Mouse (Mus musculus) spleen, postnatal 4 days (tissue): ENCODE measurements around the gene Fignl2.

Experiments used
- DNase-seq, 2 experiments: peaks; one replicate each; pipeline ENCODE4 v3.0.0; 2022; ENCODE audit warnings: low spot score in 2 of 2

The Fignl2 gene

DNA sequence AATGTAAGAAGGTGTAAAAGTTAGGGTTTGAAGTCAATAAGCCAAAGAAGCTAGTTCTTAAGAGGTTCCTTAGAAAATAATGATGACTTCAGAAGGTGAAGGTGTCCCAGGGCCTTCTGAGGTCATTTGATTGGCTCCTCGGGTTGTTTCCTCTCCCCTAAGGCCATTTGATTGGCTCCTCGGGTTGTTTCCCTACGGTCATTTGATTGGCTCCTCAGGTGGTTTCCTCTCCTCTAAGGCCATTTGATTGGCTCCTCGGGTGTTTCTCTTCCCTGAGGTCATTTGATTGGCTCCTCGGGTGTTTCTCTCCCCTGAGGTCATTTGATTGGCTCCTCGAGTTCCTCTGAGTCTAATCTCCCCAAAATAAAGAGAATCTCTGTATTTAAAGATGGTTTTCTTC lies 67.0 kb downstream of the Fignl2 start:
- no peak for DNase-seq

DNA sequence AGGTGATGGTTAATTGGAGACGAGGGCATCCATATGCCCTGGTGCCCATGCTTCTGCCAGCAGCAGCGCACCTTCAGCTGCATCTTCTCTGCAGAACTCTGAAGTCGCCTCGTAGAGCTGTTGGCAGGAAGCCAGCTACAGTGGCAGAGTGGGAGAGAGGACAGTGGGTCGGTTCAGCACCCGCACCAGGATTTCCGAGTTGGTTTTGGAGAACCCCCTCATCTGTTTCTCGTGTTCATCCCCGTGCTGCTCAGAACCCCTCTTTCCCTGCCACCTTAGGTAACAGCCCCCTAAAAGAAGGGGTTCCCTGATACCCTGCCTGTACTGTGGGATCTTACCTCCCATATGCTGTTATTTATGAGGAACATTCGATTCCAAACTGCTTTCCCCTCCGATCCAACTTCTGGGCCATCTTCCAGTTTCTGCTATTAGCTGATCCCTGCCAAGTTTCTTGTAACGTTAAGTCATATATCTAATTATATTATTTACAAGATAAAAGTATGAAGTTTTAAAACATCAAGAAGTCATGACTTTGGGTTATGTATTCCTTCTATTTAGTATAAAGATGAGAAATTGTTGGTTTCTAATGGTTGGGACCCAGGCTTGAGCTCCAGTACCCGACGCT lies 69.9 kb downstream of the Fignl2 start:
- DNase-seq, result no peak

DNA sequence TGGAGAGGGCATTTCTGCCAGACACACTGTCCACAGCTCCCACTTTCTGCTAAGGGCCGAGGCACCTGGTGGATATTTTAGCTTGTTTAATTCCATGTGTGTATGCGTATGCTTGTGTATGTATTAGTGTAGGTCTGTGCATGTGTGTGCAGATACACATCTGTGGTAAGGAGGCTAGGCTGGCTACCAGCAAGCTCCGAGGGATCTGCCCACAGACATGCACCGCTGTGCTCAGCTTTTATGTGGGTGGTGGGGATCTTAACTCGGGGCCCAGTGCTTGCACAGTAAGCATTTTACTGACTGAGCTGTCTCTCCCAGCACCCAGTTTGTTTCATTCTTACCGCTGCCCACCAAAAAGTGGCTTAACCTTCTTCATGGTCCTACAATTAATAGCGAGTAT lies 71.1 kb downstream of the Fignl2 start:
- no peak for DNase-seq

DNA sequence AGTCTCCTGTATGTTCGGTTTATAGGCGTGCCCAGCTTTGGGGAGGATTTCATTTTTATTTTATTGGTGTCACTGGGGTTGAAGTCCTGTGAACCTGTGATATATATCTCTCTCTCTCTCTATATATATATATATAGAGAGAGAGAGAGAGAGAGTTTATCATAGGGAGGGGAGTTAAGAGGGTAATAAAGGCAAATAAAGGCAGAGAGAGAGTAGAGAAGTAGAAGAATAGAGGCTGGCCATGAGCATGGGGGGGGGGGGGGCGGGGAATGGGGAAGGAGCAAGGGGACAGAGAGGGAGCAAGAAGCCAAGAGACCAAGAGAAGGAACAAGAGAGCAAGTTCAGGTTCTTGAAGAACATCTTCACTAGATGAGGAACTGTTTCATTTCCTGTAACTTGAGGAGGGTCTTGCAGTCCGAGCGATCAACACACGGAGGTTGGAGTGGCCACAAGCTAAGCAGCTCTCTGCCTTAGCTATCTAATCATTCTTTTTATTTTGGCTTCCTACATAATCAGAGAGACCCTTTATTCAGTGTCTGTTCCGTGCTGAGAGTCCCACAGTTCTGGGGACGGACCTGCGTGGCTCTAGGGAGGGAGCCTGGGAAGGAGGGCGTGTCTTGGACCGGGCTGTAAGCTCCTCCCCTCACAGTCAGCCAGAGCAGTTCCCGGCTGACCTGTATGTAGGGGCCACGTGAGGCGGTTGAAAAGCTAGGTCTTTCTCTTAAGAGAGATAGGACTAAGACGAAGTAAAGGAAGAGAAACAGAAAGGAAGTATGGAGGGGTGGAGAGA lies 71.9 kb downstream of the Fignl2 start:
- DNase-seq, result no peak

DNA sequence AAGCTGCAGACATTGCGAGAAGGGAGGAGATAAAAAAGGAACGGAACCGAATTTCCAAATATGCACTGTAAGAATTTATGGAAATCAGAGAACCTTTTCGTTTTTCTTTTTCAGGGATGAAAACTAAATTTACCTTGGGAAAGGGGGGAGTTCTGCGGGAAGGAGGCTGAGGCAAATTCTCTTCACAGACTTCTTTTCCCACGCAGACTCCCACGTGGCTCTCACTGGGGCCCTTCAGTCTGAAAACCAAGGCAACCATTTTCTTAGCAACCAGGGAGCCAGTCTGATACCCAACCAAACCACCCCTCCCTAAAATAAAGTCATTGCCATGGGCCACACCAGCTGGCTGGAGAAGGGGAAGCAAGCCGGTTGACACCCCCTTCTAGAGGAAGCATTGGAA lies 72.7 kb downstream of the Fignl2 start:
- no peak for DNase-seq

DNA sequence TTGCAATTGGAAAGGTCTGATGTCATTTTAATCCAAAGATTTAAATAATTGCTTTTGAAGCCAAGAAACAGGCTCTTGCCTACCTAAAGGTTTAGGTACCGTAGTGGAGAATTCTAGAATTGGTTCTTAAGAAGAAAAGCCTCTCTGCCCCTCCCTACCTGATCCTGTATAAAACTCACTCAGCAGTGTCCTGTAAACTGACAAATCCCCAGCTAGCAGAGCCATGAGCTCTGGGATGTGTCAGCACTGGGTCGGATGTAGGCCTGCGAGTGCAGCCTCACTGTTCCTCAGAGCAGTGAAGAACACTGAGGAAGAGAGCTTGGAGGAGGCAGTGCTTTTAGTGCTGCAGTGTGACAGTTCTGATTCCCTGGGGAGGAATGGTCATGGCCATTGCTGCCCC lies 73.8 kb downstream of the Fignl2 start:
- no peak for DNase-seq

DNA sequence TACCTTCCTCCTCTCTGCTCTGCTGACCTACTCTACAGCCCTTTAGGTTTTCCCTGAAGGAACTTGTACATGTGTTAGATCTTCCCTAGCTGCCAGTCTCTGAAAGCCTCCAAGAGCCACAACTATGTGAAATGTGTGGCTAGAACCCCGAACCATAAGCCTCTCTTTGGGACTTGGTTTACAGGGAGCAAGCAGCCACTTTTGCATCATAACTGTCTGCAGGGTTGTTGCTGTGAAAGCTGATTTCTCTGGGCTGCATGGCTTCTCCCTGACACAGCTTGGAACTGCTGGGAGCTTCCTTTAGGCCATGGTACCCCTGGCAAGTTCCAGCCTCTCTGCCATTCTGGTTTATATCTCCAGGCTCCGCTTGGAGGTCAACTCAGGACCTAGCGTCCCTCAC lies 75.9 kb downstream of the Fignl2 start:
- DNase-seq, result no peak

DNA sequence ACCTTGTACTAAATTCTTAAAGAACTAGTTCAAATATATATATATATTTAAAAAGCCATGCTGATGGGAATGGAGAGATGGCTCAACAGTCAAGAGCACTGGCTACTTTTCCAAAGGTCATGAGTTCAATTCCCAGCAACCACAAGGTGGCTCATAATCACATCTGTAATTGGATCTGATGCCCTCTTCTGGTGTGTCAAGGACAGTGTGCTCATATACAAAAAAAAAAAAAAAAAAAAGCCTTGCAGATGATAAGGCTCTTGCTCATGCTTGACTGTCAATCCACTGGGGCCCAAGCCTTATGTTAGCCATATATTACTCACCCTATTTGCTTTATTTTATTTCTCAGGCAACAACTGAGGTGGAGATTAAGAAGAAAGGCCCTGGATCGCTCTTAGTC lies 76.7 kb downstream of the Fignl2 start:
- no peak for DNase-seq
